Mouse (Mus musculus): ENCODE measurements at regions not wholly inside any gene's neighbourhood (a gene's known extent, or its start where the extent isn't known, plus 50 kb on each side); places are given as distances from the start of the nearest gene placed in this dataset.

- TF ChIP-seq CTCF (IDR thresholded peaks at IDR 0.05; ENCODE audit: control insufficient read depth, insufficient read depth, insufficient replicate concordance, low read depth, low read length): no peak
- no peak for TF ChIP-seq POLR2A (IDR thresholded peaks at IDR 0.05; ENCODE audit: control insufficient read depth, low read depth, low read length)
Observed at GRCm38 (mm10) chr9:84259751-84260150, 334.8 kb downstream of the Bckdhb start.

All from testis, adult 2 months (tissue).